Mouse (Mus musculus) 416B (cell line): ENCODE data around the gene Fam184a.

ENCODE experiments used
- DNase-seq: peaks from one replicate; pipeline ENCODE4 v3.0.0; 2011; ENCODE audit warnings: low read depth

Gene Fam184a

DNA sequence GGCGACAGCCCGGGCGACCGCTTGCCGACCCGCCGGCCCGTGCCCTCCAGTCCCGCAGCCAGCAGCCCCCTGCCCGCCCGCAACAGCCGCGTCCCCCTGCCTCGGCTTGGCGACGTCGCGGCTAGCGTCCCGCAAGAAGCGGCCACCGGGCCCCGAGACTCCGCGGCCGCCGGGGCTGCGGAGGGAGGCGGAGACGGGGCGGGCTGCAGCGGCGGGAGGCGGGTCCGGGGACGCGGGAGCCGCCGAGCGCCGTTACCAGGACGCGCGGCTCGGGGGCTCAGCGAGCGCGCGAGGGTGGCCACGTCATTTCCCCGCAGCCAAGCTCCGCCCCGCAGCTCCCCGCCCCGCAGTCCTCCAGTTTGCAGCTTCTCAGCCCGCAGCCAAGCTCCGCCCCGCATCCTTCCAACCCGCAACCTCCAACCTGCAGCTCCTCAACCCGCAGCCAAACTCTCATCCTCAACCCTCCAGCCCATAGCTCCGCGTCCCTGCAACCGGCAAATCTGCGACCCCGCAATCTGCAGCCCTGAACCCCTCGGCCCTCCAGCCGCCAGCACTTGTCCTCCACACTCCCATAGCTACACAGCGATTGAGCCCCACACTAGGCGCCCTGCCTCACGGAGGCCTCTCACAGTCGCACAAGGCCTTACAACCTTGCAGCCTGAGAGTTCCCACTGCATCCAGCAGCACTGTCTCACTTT, at the start of gene Fam184a:
TSS of gene Fam184a (minus strand) at position 169 of the 698 bp plus-strand sequence.
- DNase-seq: no peak

DNA sequence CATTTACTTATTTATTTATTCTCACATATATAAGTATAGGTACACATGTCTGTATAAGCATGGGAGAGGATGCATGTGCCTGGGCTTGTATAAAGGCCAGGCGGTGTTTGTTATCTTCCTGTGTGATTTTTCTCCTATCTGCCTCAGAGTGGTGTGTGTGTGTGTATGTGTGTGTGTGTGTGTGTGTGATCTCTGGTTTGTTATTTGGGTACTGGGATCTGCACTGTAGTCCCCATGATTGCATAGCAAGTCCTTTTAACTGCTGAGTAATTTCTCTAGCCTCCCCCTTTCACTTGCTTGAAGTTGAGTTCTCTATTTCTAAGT, 45.3 kb upstream of the Fam184a start:
- DNase-seq: no peak

DNA sequence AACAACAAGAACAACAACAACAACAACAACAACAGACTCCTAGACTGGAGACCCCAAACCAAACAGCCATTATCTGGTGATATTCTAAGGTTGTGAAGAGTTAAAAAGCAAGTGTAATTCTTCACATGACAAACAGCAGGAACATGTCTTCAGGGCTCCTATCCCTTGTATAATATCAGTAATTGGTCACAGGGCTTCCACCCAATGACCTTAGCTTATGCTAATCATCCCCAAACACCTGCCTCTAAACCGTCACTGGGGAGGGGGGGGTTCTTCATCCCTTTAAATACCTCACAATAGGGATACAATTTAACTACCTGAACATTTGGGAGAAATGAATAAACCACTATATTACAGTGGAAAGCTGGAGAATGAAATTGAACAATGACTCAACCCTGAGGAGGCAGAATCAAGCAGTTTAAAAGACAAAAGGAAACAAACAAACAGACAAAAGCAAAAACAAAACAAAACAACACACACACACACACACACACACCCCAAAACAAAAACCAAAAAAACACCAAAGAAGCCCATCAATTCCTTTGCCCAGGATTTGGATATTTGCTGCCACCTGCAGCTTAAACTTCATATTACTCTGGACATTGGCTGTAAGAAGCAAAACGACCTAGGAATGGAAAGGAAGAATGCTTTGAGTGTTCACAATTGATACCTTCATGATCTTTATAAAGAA, 44.8 kb upstream of the Fam184a start:
- peak; percentile 49 for DNase-seq

DNA sequence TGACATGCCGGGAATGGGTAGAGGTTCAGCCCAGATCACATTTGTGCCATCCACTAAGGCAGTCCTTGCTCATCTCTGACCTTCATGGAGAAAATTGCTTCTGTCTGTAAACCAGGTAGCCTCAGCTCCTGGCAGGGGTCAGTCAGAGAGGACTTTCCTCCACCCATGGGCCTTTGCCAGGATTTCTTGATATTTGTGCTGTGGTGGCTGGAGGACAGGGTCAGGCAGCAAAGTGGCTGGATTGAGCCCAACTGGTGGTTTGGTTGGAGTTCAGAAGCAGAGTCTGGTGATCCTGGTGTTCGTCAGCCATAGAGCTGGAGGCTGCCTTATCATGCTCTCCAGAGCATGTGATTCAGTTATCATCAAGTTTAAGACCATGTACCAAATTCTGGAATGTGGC, 40.4 kb upstream of the Fam184a start:
- DNase-seq: no peak

DNA sequence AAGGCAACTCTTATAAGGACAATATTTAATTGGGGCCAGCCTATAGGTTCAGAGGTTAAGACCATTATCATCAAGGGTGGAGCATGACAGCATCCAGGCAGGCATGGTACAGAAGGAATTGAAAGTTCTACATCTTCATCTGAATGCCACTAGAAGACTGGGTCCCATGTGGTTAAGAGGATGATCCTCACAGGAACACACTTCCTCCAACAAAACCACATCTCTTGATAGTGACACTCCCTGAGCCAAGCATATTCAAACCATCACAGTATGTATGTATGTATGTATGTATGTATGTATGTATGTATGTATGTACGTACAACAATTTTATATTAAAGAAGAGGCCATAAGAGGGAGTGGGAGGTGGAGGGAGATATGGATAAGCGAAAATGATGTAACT, 25.7 kb upstream of the Fam184a start:
- no peak for DNase-seq

DNA sequence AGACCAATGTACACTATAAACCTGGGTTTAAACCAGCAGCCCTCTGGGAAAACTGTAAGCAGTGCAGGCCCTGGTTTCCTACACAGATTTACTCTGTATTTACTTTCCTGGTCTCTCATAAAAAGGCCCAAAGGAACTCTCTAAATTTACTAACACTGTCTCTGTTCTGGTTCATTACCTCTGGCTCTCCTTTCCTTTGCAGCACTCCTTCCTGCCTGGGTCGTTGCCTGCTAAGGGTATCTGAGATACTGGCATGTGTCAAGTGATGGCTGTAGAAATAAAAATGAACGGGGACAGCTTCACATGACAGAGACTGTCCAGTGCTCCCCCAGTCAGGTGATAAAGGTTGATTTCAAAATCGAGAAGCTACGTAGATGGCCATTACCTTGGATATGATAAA, 21.8 kb upstream of the Fam184a start:
- DNase-seq: no peak

DNA sequence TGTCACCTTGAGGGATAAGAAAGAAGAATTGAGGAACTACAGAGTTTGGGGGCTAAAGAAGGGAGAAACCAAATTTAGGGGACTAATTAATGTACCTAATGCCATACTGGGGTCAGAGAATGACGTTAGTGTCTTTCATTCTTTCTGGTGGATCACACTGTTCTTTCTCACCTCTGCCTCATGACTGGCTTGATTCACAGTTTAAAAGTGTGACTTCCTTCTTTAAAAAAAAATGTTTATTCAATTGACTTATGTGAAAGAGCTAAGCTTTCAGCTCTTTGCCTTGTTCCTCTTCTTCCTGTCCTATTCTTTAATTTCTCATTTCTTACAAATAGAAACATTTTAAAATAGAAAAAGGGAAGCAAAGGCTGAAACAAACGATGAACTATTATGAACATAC, 20.6 kb upstream of the Fam184a start:
- DNase-seq: no peak

DNA sequence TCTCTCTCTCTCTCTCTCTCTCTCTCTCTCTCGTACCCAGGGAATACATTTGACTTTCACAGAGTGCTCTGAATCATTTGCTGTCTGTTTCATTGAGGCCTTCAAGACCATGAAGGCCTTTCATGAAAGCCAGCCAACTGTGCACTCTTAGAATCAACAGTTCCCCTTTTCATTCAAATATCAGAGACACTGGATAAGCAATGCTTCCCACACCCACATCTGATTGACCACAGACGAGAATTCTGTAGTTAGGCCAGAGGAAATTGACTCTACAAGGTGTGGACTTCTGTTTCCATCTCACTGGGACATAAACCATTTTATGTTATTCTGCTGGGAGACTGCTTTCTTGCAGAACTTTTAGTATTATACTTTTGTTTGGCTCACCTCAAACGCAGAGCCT, 17.8 kb upstream of the Fam184a start:
- peak; percentile 4 for DNase-seq

DNA sequence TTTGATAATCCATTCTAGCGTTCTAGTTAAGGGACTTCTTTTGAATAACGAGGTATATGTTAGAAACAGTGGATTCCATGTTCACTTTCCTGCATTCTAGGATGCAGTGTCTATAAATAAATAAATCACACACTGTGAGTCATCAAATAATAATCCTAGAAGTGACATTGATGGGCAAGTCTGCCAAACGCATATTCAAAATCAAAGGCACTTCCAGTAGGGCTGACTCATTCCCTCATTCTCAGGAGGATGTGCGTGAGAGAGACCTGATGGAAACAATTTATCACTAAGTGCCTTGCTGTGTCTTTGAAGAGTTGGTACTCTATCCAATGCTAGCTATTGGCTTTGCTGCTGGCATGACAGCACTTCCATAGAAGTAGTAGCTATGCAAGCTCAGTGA, 14.5 kb upstream of the Fam184a start:
- no peak for DNase-seq

DNA sequence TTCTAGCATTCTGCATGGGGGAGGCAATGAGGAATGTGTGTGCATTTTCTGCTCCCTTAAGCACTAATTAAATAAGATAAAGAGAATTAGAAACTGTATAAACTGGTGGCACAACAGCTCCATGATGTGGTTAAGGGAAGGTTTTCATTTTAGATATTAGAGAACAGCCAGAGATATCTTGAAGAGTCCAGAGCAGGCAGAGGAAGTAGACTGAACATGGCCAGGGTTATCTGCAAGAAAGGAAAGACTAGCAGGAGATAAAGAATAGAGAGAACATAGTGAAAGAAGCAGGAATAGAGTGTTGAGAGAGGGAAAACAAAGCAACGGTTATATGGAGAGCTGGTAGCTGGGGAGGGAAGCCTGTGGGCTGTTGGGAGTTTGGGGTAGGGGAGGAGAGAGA, 1.8 kb upstream of the Fam184a start:
- no peak for DNase-seq

DNA sequence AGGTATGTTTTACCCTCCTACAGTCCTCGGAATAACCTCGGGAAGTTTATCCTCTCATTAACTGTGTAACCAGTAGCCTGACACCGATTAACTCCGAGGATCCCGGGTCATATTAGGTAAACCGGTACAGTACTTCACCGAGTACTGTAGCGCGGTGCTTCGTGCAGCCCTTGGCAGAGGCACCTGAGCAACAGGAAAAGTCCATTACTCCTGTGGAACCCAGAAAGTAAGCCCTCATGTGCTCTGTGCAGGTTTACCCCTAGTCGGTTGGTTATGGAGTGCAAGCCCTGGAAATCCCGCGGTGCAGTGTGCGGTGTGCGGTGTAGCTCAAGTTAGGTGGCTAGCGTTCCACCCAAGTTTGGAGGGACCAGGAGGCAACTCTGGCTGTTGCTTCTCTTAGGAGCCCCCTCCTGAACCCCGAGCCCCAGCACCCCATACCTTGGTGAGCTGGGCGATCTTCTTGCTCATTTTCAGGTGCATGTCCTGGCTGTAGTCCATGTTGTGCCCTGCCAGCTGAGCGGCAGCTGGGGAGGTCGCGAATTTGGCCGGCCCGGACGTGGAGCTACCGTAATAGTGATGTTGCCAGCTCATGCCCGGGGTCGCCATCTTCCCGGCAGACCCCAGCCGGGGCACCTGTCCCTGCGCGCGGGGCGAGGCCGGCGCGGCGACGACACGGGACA, 508 bp downstream of the Fam184a start:
- no peak for DNase-seq

DNA sequence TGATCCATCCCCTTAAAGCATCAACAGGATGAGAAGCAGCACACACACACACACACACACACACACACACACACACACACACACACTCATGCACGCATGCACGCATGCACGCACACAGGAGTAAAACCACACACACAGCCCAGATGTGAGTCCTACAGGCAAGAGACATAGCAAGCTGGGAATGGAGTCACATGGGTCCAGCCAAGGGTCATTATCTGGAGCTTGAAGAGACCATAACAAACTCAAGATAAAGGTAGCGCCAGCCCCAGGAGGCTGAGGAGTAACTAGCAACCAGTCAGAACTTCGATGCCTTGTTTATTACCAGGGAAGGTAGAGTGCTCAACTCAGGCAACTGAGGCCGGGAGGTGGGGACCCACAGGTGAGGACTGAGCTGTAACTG, 4.9 kb downstream of the Fam184a start:
- DNase-seq: no peak

DNA sequence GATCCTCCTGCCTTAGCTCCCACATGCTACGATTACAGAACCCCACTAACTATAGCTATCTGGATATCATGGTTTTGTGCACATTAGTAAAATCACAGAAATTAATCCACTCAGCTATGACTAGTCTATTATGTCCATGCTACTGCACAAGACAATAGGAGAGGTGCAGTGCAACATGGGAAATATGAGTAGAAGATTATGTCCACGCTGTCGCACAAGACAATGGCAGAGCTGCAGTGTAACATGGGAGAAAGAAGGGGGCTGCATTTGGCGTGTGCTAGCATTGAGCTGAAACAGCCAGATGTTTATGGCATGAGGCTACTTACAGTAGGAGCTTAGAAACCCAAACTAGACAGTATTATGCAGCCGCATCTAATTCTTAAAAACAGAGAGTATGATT, 8.0 kb downstream of the Fam184a start:
- DNase-seq: no peak

DNA sequence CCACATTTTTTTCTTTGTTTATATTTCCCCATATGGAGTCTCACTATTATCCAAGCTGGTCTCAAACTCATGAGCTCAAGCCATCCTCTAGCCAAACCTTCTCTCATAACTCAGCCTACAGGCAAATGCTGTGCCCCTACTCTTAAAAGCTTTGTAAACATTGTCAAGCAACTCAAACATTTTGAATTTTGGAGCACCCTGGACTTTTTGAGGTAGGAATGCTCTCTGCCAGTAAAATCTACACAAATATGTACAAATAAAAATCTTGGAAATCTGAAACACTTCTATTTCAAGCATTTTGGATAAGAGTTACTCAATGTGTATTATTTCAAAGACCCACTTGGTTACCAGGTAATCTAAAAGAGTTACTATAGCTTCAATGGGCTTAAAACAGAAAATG, 10.9 kb downstream of the Fam184a start:
- no peak for DNase-seq

DNA sequence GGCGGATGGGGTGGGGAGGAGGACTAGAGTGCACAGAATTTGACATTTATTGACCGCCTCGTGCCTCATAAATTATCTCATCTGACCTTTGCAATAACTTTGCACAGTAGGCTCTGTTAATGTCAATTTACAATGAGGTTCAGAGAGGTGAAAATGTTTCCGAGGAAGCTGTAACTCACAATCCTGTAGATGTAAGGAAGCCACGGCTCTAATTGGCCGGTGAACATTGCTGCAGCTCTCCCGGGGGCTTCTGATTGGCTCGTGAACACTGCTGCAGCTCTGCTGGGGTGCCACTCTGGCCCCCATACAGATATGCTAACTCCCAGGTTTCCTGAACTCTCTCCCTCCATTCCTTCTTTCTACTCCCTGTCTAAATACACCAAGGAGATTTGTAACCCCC, 12.1 kb downstream of the Fam184a start:
- DNase-seq: no peak

DNA sequence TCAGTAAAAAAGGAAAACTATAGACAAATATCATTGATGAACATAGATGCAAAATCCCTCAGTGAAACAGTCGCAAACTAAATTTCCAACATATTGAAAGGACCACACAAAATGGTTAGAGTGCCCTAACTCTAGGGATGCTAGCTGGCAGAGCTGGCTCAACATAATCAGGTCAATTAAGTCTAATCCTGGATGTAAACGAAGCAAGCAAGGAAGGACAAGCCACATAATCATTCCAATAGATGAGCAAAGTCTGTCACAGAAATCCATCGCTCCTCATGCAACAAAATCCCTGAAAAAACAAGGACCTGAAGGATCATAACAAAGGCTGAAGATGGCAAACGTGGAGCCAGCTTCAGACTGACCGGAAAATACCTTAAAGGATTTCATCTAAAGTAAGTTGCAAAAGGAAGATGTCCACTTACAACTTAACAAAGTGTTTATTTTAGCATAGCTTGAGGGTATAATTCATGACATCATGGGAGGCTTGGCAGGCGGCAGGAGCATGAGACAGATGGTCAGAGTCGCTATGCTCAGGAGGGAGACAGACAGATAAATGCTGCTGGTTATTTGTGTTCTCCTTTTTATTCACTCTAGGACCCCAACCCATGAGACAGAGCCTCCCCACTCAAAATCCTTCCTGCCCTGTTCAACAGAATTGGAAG, 15.6 kb downstream of the Fam184a start:
- no peak for DNase-seq

DNA sequence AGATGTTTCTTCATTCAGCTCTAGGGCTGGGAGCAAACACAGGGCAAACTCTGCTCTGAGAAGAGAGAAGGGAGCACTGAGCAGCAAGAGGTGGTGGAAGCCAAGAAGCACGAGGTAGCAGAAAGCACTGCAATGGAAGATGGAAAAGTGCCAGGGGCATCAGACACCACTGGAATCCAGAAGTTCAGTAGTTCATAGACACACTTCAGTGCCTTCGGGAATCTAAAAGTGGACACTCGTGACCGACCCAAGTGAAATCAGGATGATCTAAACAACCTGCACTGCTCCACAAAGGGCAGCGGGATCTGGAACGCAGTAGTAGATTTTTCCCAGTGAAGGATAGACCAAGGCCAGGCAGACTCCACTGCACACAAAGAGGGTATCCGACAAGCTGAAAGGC, 18.6 kb downstream of the Fam184a start:
- DNase-seq: no peak

DNA sequence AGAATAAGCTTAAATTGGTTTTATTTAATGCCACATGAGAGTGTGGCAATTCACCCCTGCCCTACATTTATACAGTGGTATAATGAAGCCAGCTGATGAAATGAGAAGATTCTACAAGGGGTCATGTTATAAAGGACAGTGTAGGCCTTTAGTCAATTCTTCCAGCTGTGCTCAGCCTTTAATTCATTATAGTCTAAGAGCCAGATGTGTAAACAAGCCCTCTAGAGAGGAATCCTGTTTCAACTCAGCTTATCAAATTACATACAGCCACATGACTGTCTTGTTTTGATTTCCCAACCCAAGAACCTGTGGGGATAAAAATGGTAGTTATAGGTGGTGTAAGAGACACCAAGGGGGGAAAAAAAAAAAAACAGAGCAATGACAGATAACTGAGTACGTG, 22.0 kb downstream of the Fam184a start:
- no peak for DNase-seq

DNA sequence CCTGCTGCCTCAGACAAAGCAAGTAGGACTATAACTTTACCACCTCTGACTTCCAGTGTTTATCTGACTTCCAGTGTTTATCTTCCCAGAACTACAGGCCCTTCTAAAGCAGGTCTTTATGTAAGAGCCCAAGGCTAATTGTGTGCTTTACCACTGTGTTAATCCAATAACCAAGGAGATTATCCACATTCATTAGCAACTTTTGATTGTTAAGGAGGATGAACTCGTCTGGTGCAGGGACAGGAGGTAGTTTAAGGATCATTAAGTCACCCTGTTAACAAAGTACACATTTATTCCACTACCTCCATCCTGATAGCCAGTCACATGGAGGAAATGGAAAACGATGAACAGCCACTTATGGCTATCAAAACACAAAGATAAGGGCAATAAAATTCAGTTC, 25.6 kb downstream of the Fam184a start:
- no peak for DNase-seq

DNA sequence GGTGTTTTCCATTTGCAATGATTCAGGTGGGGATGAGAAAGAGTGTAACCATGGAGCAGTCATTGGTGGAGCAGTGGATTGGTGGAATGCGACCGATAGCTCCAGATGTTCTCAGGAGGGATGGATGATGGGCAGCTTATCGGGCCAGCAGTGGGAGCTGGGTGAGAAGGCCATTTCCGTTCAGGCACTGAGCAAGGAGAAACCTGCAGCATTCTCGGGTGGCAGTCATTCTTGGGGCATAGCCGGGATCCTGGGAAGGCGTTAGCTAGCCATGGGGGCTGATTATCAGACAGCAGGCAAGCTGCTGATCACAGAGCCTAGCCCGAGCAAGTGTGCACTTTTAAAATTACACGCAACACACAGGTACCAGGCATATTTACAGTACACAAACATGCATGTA, 46.4 kb downstream of the Fam184a start:
- DNase-seq: no peak

DNA sequence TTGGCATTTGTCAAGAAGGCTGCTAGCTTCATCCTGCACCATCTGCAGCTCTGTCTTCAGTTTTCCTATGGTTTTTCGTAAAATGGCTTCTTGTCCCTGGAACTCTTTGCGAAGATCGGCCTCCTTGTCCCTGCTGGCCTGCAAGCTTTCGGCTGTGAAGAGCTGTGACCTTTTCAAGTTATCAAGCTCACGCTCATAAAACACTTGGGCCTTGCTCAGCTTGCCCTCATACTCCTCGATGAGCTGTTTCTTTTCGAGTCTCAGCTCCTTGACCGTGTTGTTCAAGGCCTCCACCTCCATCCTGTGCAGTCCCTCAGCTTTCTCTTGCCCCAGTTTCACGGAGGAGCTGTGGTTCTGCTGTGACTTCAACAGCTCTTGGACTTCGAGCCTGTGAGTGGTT, 52.4 kb downstream of the Fam184a start:
- DNase-seq: no peak

DNA sequence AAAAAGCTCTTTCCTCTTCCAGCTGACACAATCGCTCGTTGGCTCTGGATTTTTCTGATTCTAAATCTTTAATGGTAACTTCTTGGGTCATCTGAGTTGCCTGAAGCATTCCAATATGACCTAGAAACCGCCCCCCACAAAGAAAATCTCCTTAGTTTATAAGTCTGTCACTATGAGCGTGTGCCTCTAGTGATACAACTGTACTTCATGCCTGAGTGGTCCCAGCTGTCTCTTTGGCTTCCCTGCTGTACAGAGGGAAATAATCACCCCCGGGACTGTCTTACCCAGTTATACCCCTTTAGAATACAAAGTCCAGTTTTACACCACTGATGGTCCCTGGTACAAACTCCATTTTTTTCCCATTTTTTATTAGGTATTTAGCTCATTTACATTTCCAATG, 56.2 kb downstream of the Fam184a start:
- no peak for DNase-seq

DNA sequence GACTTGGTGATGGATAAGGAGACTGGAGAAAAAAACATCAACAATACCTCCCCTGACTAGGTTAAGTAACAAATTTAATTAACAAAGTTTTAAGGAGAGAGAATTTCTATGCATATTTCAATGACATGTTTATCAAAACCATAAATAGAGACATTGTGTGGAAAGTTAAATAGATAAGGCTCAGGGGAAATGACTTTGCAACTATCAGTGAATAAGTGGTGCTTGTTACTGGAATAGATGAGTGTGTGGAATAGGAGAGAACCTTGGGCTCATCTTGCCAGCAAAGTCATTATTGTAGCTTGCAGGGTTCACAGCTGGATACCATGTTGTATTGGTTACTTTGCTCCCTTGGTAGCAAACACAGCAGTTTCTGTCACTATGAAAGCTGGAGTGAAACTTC, 59.7 kb downstream of the Fam184a start:
- DNase-seq: peak; percentile 2
